Mouse (Mus musculus) embryonic facial prominence, embryonic 12.5 days (tissue): ENCODE measurements around the gene Vmn2r56. TPM values are rescaled to one million over a fixed set of nuclear protein-coding genes. Genes with fewer than 3 reads are reported as not detected.

Source experiments
- polyA plus RNA-seq: library from polyadenylated mRNA; unstranded; fragments of >200 nt; fragmentation: Nextera tagmentation; extraction: Ambion mirVana; gene quantifications from 2 replicates; pipeline ENCODE4 v1.2.1, GENCODE M21; 2016

The Vmn2r56 gene
- polyA plus RNA-seq, 1 experiment from 2014 or later: not detected

Other genes with a start within 250 kb of the Vmn2r56 start
- gene 2900092C05Rik, start 222.5 kb downstream of the Vmn2r56 start, polyA plus RNA-seq: not detected in 2 replicates
- gene Vmn2r53, start 126.2 kb downstream of the Vmn2r56 start, polyA plus RNA-seq: not detected in 2 replicates
- gene Vmn2r54, start 94.7 kb downstream of the Vmn2r56 start, polyA plus RNA-seq: not detected in 2 replicates
- gene Vmn2r55, start 50.0 kb downstream of the Vmn2r56 start, polyA plus RNA-seq: not detected in 2 replicates
- gene Zscan18, start 68.6 kb upstream of the Vmn2r56 start, polyA plus RNA-seq: 17.4 and 19.4 TPM in 2 replicates
- gene Zfp329, start 83.9 kb upstream of the Vmn2r56 start, polyA plus RNA-seq: 19.8 TPM in 2 replicates
- 39.5 and 41.3 TPM in 2 replicates for gene Zfp110, start 99.8 kb upstream of the Vmn2r56 start, polyA plus RNA-seq
- gene Zfp128, start 146.2 kb upstream of the Vmn2r56 start, polyA plus RNA-seq: 5.4 and 5.9 TPM in 2 replicates
- gene Zscan22, start 162.8 kb upstream of the Vmn2r56 start, polyA plus RNA-seq: 16.8 and 18.2 TPM in 2 replicates
- gene Rps5, start 187.3 kb upstream of the Vmn2r56 start, polyA plus RNA-seq: 833 and 862 TPM in 2 replicates
- 0.95 and 1.0 TPM in 2 replicates for gene Rnf225, start 192.4 kb upstream of the Vmn2r56 start, polyA plus RNA-seq
- gene Zfp324, start 230.8 kb upstream of the Vmn2r56 start, polyA plus RNA-seq: 13.9 and 14.4 TPM in 2 replicates
- 12.0 and 13.0 TPM in 2 replicates for gene Zfp446, start 242.8 kb upstream of the Vmn2r56 start, polyA plus RNA-seq